Comparison of ENCODE assay signal across 28 mouse cellular contexts in genomic region chr7:135585125-135585687, GRCm38 (mm10). TPM values are rescaled to one million over a fixed set of nuclear protein-coding genes. Genes with fewer than 3 reads are reported as not detected.
DNase-seq lines count a peak whose midpoint lies in the region; ATAC-seq and TF ChIP-seq lines count a peak whose summit lies in the region.
"Had no signal": no experiment of that assay in that cellular context is flagged by ENCODE, and none has a peak within 500 bp of the region (broad histone marks: within the 10 kb centered on the region; RNA-seq: fewer than 3 reads in every experiment).

No protein-coding gene starts in this region.

- no peak overlapping the region for H3K4me2 ChIP-seq in heart, embryonic 11.5 days
- no peak overlapping the region for H3K4me2 ChIP-seq in CH12.LX (ENCODE audit: insufficient read depth, low read depth, poor library complexity, severe bottlenecking)
- no peak overlapping the region for H3K4me2 ChIP-seq in midbrain, embryonic 13.5 days (replicated peaks)

- no peak for ATAC-seq in heart, embryonic 11.5 days (replicated peaks; ENCODE audit: insufficient number of reproducible peaks, low FRiP score, low TSS enrichment)
- no peak for ATAC-seq in midbrain, embryonic 13.5 days
- ATAC-seq: activated CD4-positive, CD25-positive, alpha-beta regulatory T cell, adult 4 months; CD4-positive, CD25-positive, alpha-beta regulatory T cell, adult 4 months; Patski had no signal

- no peaks in the 10 kb centered on the region for H3K27me3 ChIP-seq in heart, adult 2 months (ENCODE audit: control insufficient read depth, insufficient read depth, low read length)
- H3K27me3 ChIP-seq in heart, embryonic 11.5 days (ENCODE audit: control insufficient read depth, insufficient read depth, low read length), result no peaks in the 10 kb centered on the region
- H3K27me3 ChIP-seq in CH12.LX (replicated peaks), result no peaks in the 10 kb centered on the region
- no peaks in the 10 kb centered on the region for H3K27me3 ChIP-seq in MEL (ENCODE audit: control insufficient read depth in 1 of 2, insufficient read depth in 2 of 2, low read length in 2 of 2)
- H3K27me3 ChIP-seq in midbrain, embryonic 13.5 days, result no peaks in the 10 kb centered on the region
- H3K27me3 ChIP-seq: Patski had no signal

- no peak for TF ChIP-seq EP300 in heart, adult 2 months (IDR thresholded peaks at IDR 0.05; ENCODE audit: insufficient read depth, low read depth, low read length)
- TF ChIP-seq EP300 in CH12.LX (IDR thresholded peaks at IDR 0.05; ENCODE audit: low read length), result no peak
- TF ChIP-seq EP300 in MEL (IDR thresholded peaks at IDR 0.05; ENCODE audit: low read depth in 1 of 2, low read length in 2 of 2), result peak in 1 of 2 experiments; percentile 58; a peak in 2 of 4 replicates

- H3K36me3 ChIP-seq in heart, adult 2 months (ENCODE audit: control insufficient read depth, insufficient read depth, low read length), result no peaks in the 10 kb centered on the region
- H3K36me3 ChIP-seq in heart, embryonic 11.5 days (ENCODE audit: control insufficient read depth, insufficient read depth, low read length), result no peaks in the 10 kb centered on the region
- H3K36me3 ChIP-seq in CH12.LX (replicated peaks in 1 of 2; ENCODE audit: control insufficient read depth in 1 of 2, insufficient read depth in 1 of 2, low read length in 1 of 2) (no peaks in the 10 kb centered on the region), MEL (ENCODE audit: control insufficient read depth in 1 of 2, insufficient read depth in 2 of 2, low read length in 2 of 2) (peaks cover 0 to 51% of the 10 kb centered on the region in 2 experiments; a peak in 2 of 4 replicates)
- H3K36me3 ChIP-seq in midbrain, embryonic 13.5 days, result no peaks in the 10 kb centered on the region

- H3K9ac ChIP-seq in heart, adult 2 months (ENCODE audit: low read depth, low read length), result no peak overlapping the region
- no peak overlapping the region for H3K9ac ChIP-seq in heart, embryonic 11.5 days (ENCODE audit: low read depth, low read length)
- H3K9ac ChIP-seq in CH12.LX (ENCODE audit: insufficient read depth, low read depth), result no peak overlapping the region
- no peak overlapping the region for H3K9ac ChIP-seq in MEL (ENCODE audit: control insufficient read depth, low read depth, low read length, poor library complexity, severe bottlenecking)
- H3K9ac ChIP-seq in midbrain, embryonic 13.5 days (replicated peaks), result no peak overlapping the region

- in situ Hi-C loops in CH12.LX (cut with MboI; ENCODE audit: low pct_ligation_motif_present, low pct_unique_long_range_greater_than_20kb, low sequenced_read_pairs), result no loop called here

- H3K4me1 ChIP-seq in heart, adult 2 months (ENCODE audit: control insufficient read depth, insufficient read depth, low read length), result peaks cover 2% of the 10 kb centered on the region
- H3K4me1 ChIP-seq in heart, embryonic 11.5 days (ENCODE audit: control insufficient read depth, insufficient read depth, low read length), result 0 out of 2 replicates have a peak, but pooled peaks cover 3% of the 10 kb centered on the region
- H3K4me1 ChIP-seq in CH12.LX (ENCODE audit: control insufficient read depth in 1 of 2, insufficient read depth in 2 of 2) (peaks cover 21 to 41% of the 10 kb centered on the region in 2 experiments), MEL (ENCODE audit: control insufficient read depth in 1 of 2, insufficient read depth in 2 of 2, low read length in 2 of 2) (peaks cover 13 to 48% of the 10 kb centered on the region in 2 experiments)
- H3K4me1 ChIP-seq in bone marrow, adult 2 months (ENCODE audit: control insufficient read depth, insufficient read depth, low read length), result peaks cover 21% of the 10 kb centered on the region
- 0 out of 2 replicates have a peak, but pooled peaks cover 6% of the 10 kb centered on the region for H3K4me1 ChIP-seq in midbrain, embryonic 13.5 days (replicated peaks)

- intact Hi-C loops in heart, adult 2 months (cut with DNase I), result no loop called here

- H3K27ac ChIP-seq in heart, adult 2 months, result no peak overlapping the region
- H3K27ac ChIP-seq in heart, embryonic 11.5 days (ENCODE audit: low read depth, low read length), result no peak overlapping the region
- H3K27ac ChIP-seq in CH12.LX (ENCODE audit: insufficient read depth, low read depth) (no peak overlapping the region), MEL (ENCODE audit: control insufficient read depth, low read depth, low read length) (no peak overlapping the region)
- no peak overlapping the region for H3K27ac ChIP-seq in bone marrow, adult 2 months (ENCODE audit: control insufficient read depth, insufficient read depth, low read depth, low read length, poor library complexity)
- no peak overlapping the region for H3K27ac ChIP-seq in midbrain, embryonic 13.5 days

- H3K79me2 ChIP-seq in heart, adult 2 months (replicated peaks; ENCODE audit: control insufficient read depth, insufficient read depth, low read length), result no peaks in the 10 kb centered on the region
- H3K79me2 ChIP-seq in CH12.LX (replicated peaks; ENCODE audit: control insufficient read depth, extremely low read depth, insufficient read depth, poor library complexity, severe bottlenecking) (no peaks in the 10 kb centered on the region), MEL (ENCODE audit: control insufficient read depth, insufficient read depth, low read length, poor library complexity) (peaks cover 16% of the 10 kb centered on the region)

- TF ChIP-seq RAD21 in CH12.LX (IDR thresholded peaks at IDR 0.05; ENCODE audit: low read depth, low read length), result peak; percentile 41
- no peak for TF ChIP-seq RAD21 in MEL (IDR thresholded peaks at IDR 0.05; ENCODE audit: low read depth, low read length)

- WGBS in heart, adult 2 months, result 92% methylated on average over 1 of the region's 1 CpGs
- 74% methylated on average over 1 of the region's 1 CpGs for WGBS in heart, embryonic 11.5 days (ENCODE audit: insufficient replicate concordance)
- 67% methylated on average over 1 of the region's 1 CpGs for whole genome bisulfite sequencing in bone marrow, adult 2 months
- 94% methylated on average over 1 of the region's 1 CpGs for WGBS in midbrain, embryonic 13.5 days

- H3K4me3 ChIP-seq in heart, adult 2 months, result no peak overlapping the region
- no peak overlapping the region for H3K4me3 ChIP-seq in heart, embryonic 11.5 days (ENCODE audit: low read depth, low read length)
- H3K4me3 ChIP-seq in CH12.LX (replicated peaks in 1 of 3; ENCODE audit: low read depth in 2 of 3, low read length in 2 of 3, poor library complexity in 1 of 3) (no peak overlapping the region), MEL (ENCODE audit: control insufficient read depth in 1 of 2, insufficient read depth in 1 of 2, low read depth in 2 of 2, low read length in 2 of 2) (no peak overlapping the region)
- H3K4me3 ChIP-seq in bone marrow, adult 2 months (replicated peaks; ENCODE audit: control insufficient read depth, low read depth, low read length), result no peak overlapping the region
- no peak overlapping the region for H3K4me3 ChIP-seq in midbrain, embryonic 13.5 days (replicated peaks)

- peak; percentile 18; the same call in 1 of the 2 replicates for TF ChIP-seq CTCF in heart, adult 2 months (IDR thresholded peaks at IDR 0.05)
- peak in 1 of 2 experiments; percentile 50; a peak in 2 of 4 replicates for TF ChIP-seq CTCF in CH12.LX (conservative IDR thresholded peaks at IDR 0.05 in 1 of 2, IDR thresholded peaks at IDR 0.05 in 1 of 2; ENCODE audit: low read depth in 2 of 2, low read length in 2 of 2)
- no peak for TF ChIP-seq CTCF in MEL (IDR thresholded peaks at IDR 0.05 in 2 of 3, conservative IDR thresholded peaks at IDR 0.05 in 1 of 3; ENCODE audit: control insufficient read depth in 1 of 3, insufficient read depth in 1 of 3, low read depth in 2 of 3, low read length in 3 of 3, poor library complexity in 1 of 3, severe bottlenecking in 1 of 3)
- peak; percentile 21; the same call in 1 of the 2 replicates for TF ChIP-seq CTCF in bone marrow, adult 2 months (IDR thresholded peaks at IDR 0.05; ENCODE audit: control insufficient read depth, insufficient read depth, low read length)

- TF ChIP-seq POLR2A in heart, adult 2 months (IDR thresholded peaks at IDR 0.05; ENCODE audit: insufficient read depth, low read depth, low read length), result no peak
- TF ChIP-seq POLR2A in CH12.LX (IDR thresholded peaks at IDR 0.05; ENCODE audit: low read depth, low read length) (no peak), MEL (IDR thresholded peaks at IDR 0.05; ENCODE audit: control insufficient read depth in 1 of 2, insufficient read depth in 1 of 2, low read depth in 1 of 2, low read length in 2 of 2, poor library complexity in 1 of 2) (no peak)
- no peak for TF ChIP-seq POLR2A in bone marrow, adult 2 months (IDR thresholded peaks at IDR 0.05; ENCODE audit: borderline replicate concordance, control insufficient read depth, low read depth, low read length)

- H3K9me3 ChIP-seq in heart, embryonic 11.5 days (replicated peaks; ENCODE audit: control insufficient read depth, low read length), result no peaks in the 10 kb centered on the region
- H3K9me3 ChIP-seq in CH12.LX (replicated peaks; ENCODE audit: low read length) (no peaks in the 10 kb centered on the region), MEL (replicated peaks; ENCODE audit: insufficient read depth, low read length) (no peaks in the 10 kb centered on the region)
- H3K9me3 ChIP-seq in midbrain, embryonic 13.5 days, result no peaks in the 10 kb centered on the region
- H3K9me3 ChIP-seq: G1E had no signal

- no peak for DNase-seq in heart, adult 2 months
- DNase-seq in CH12.LX (ENCODE audit: extremely low read depth) (no peak), MEL (ENCODE audit: low read depth, low spot score) (no peak)
- DNase-seq in adrenal gland, postnatal 10 days, result no peak
- no peak for DNase-seq in spleen, postnatal 14 days (ENCODE audit: low spot score in 2 of 2)
- DNase-seq: adrenal gland, adult 2 months; adrenal gland, adult 8-10 months; adrenal gland, postnatal 14 days; adrenal gland, postnatal 25 days; adrenal gland, postnatal 36 days; B cell, adult 2 months; cerebellum, adult 11 months; cerebellum, adult 11-12 months; cerebellum, adult 18-20 months; cerebellum, adult 2 months; cerebellum, adult 8-10 months; cerebellum, adult 9-10 months had no signal

- dilution Hi-C loops in CH12.LX (cut with MboI; ENCODE audit: extremely low pct_ligation_motif_present, extremely low pct_unique_long_range_greater_than_20kb, low sequenced_read_pairs), result no loop called here

RNA-seq across cellular contexts. Expression of gene Ptpre, which starts 47.9 kb away (rescaled TPM):
- total RNA-seq in heart, adult 2 months (2021), result 1 to 10 TPM; 2.8 to 3.1 TPM
- polyA plus RNA-seq in heart, adult 2 months (2012; rRNA removed), result 3.6 and 4.1 TPM in 2 replicates
- 1.3 and 1.7 TPM in 2 replicates for polyA plus RNA-seq in heart, embryonic 11.5 days (2014; fragmentation: Nextera tagmentation; extraction: Ambion mirVana)
- total RNA-seq in CH12.LX (2012; rRNA removed), result 5.3 and 6.9 TPM in 2 replicates
- 2.3 and 2.4 TPM in 2 replicates for total RNA-seq in CH12.LX (2014; rRNA removed)
- polyA plus RNA-seq in CH12.LX (2012; ENCODE audit: insufficient read length, low read depth), result 3.2 and 3.7 TPM in 2 replicates
- total RNA-seq in MEL (2012; rRNA removed), result 4.9 and 6.9 TPM in 2 replicates
- polyA plus RNA-seq in MEL (2012; ENCODE audit: insufficient read depth in 1 of 2, insufficient read length in 2 of 2, low read depth in 1 of 2, low replicate concordance in 2 of 2, missing spikeins in 1 of 2), result 10 to 100 TPM in 1 of 2 experiments, not detected in 1; 12.9 TPM
- polyA plus RNA-seq in bone marrow, adult 2 months (2011; ENCODE audit: insufficient read depth, insufficient read length, low replicate concordance, missing spikeins), result 10.8 and 27.7 TPM in 2 replicates
- total RNA-seq in adrenal gland, postnatal 10 days (2021), result 1 to 10 TPM; 4.1 to 8.0 TPM
- polyA plus RNA-seq in midbrain, embryonic 13.5 days (2015; fragmentation: Nextera tagmentation; extraction: Ambion mirVana), result 3.7 and 4.4 TPM in 2 replicates

RNA-seq across cellular contexts. Expression of gene Clrn3, which starts 56.8 kb away (rescaled TPM):
- total RNA-seq in heart, adult 2 months (2021), result not detected
- polyA plus RNA-seq in heart, adult 2 months (2012; rRNA removed), result not detected in 2 replicates
- polyA plus RNA-seq in heart, embryonic 11.5 days (2014; fragmentation: Nextera tagmentation; extraction: Ambion mirVana), result not detected in 2 replicates
- total RNA-seq in CH12.LX (2012; rRNA removed), result not detected in 2 replicates
- total RNA-seq in CH12.LX (2014; rRNA removed), result not detected in 2 replicates
- polyA plus RNA-seq in CH12.LX (2012; ENCODE audit: insufficient read length, low read depth), result not detected in 2 replicates
- not detected in 2 replicates for total RNA-seq in MEL (2012; rRNA removed)
- not detected for polyA plus RNA-seq in MEL (2012; ENCODE audit: insufficient read depth in 1 of 2, insufficient read length in 2 of 2, low read depth in 1 of 2, low replicate concordance in 2 of 2, missing spikeins in 1 of 2)
- not detected in 2 replicates for polyA plus RNA-seq in bone marrow, adult 2 months (2011; ENCODE audit: insufficient read depth, insufficient read length, low replicate concordance, missing spikeins)
- not detected for total RNA-seq in adrenal gland, postnatal 10 days (2021)
- polyA plus RNA-seq in midbrain, embryonic 13.5 days (2015; fragmentation: Nextera tagmentation; extraction: Ambion mirVana), result not detected in 2 replicates
- total RNA-seq: adrenal gland, adult 18-20 months; adrenal gland, adult 2 months; adrenal gland, adult 8-10 months; adrenal gland, postnatal 14 days; adrenal gland, postnatal 25 days; adrenal gland, postnatal 36 days; ES-E14 had no signal
- polyA plus RNA-seq: activated CD4-positive, CD25-positive, alpha-beta regulatory T cell, adult 4 months; adrenal gland, adult 2 months; brain, embryonic 14.5 days; C2C12; CD4-positive, CD25-positive, alpha-beta regulatory T cell, adult 4 months; cerebellum, adult 2 months; G1E; Patski had no signal

Comparison
In these comparisons a context has a peak if more than half of its experiments do, and no peak if none do; other contexts are left out.
1. CTCF ChIP-seq: peak in heart, adult 2 months (single experiment) and bone marrow, adult 2 months (single experiment); none in MEL (0 of 3).